Mouse (Mus musculus) G1E (cell line): ENCODE data around the gene Ampd2. TPM values are rescaled to one million over a fixed set of nuclear protein-coding genes. Genes with fewer than 3 reads are reported as not detected.

ENCODE experiments used
- ATAC-seq: 2 replicates; pipeline ENCODE4 v1.8.0; 2016; ENCODE audit warnings: mild to moderate bottlenecking; ENCODE audit not compliant: insufficient number of reproducible peaks, poor library complexity, low FRiP score, severe bottlenecking; ENCODE audit errors: extremely low read depth
- DNase-seq: peaks from one replicate; pipeline ENCODE4 v3.0.0; 2012; ENCODE audit warnings: low spot score
- H3K27me3 ChIP-seq: 2 replicates; pipeline ENCODE4 v1.6.1; 2012; ENCODE audit warnings: mild to moderate bottlenecking, low read length, inconsistent platforms; ENCODE audit not compliant: insufficient read depth
- H3K36me3 ChIP-seq: replicated peaks from 2 replicates; pipeline ENCODE3; 2012; ENCODE audit warnings: mild to moderate bottlenecking, inconsistent platforms
- H3K4me1 ChIP-seq: 2 replicates; pipeline ENCODE4 v1.6.1; 2012; ENCODE audit warnings: low read depth, low read length, inconsistent platforms, mixed read lengths; ENCODE audit not compliant: insufficient read depth
- H3K4me3 ChIP-seq: 2 replicates; pipeline ENCODE4 v1.5.1; 2012; ENCODE audit warnings: low read depth, mild to moderate bottlenecking, inconsistent platforms, low read length, moderate library complexity, mixed read lengths
- H3K9me3 ChIP-seq: replicated peaks from 2 replicates; pipeline ENCODE4 v1.6.1; 2012; ENCODE audit warnings: inconsistent platforms
- CTCF ChIP-seq: IDR thresholded peaks from 2 replicates; pipeline ENCODE4 v1.5.1; 2012; ENCODE audit warnings: low read depth, low read length, inconsistent platforms, mixed read lengths
- GATA1 ChIP-seq: IDR thresholded peaks from 2 replicates; pipeline ENCODE4 v1.6.1; 2012; ENCODE audit warnings: borderline replicate concordance, low read length, inconsistent platforms, mixed read lengths
- GATA2 ChIP-seq: IDR thresholded peaks from 2 replicates; pipeline ENCODE4 v1.6.1; 2012; ENCODE audit warnings: low read depth, low read length, inconsistent platforms, borderline replicate concordance
- POLR2AphosphoS5 ChIP-seq: IDR thresholded peaks from 2 replicates; pipeline ENCODE4 v1.6.1; 2012; ENCODE audit warnings: low read depth, low read length, inconsistent platforms; ENCODE audit not compliant: insufficient replicate concordance
- TAL1 ChIP-seq: conservative IDR thresholded peaks from 2 replicates; pipeline ENCODE4 v1.6.1; 2012; ENCODE audit warnings: low read depth, low read length, inconsistent platforms, mixed read lengths
- polyA plus RNA-seq: library from polyadenylated mRNA; stranded (reverse); fragments of >175 nt; gene quantifications from 2 replicates; pipeline ENCODE4 v1.2.3, GENCODE M21; 2012
- total RNA-seq, 2 experiments: library from RNA; stranded (forward) in 1 of 2; stranded (reverse) in 1 of 2; fragments of 200-1000 nt in 1 of 2; fragments of >200 nt in 1 of 2; fragmentation: Nextera tagmentation in 1 of 2; gene quantifications; 2 replicates each; pipeline ENCODE4 v1.2.3; 2014 to 2017

The Ampd2 gene
- total and polyA plus RNA-seq, 3 experiments, result 81.6 to 380 (median 169) TPM

- DNase-seq (no peak), ATAC-seq (no peak)
- H3K36me3 ChIP-seq, result peaks cover 85% of the 10 kb centered on the region
- no peak for TF ChIP-seq POLR2AphosphoS5
- no peak for TF ChIP-seq GATA2
- no peak for TF ChIP-seq TAL1
- TF ChIP-seq CTCF, result no peak
- TF ChIP-seq GATA1, result no peak
- peaks cover 80% of the 10 kb centered on the region for H3K4me1 ChIP-seq
- H3K9me3 ChIP-seq, result no peaks in the 10 kb centered on the region
- H3K4me3 ChIP-seq, result peak overlapping the region; percentile 95; the same call in 1 of the 2 replicates
- peaks cover 2% of the 10 kb centered on the region; the same call in 1 of the 2 replicates for H3K27me3 ChIP-seq
These were observed 4.8 kb downstream of the Ampd2 start for GRCm38 (mm10) chr3:108081681-108082080.

- DNase-seq (no peak), ATAC-seq (no peak)
- TF ChIP-seq POLR2AphosphoS5, result no peak
- no peak for TF ChIP-seq GATA1
- TF ChIP-seq GATA2, result no peak
- no peak for TF ChIP-seq CTCF
- TF ChIP-seq TAL1, result no peak
- Histone ChIP-seq H3K9me3 (no peaks in the 10 kb centered on the region), H3K27me3 (peaks cover 2% of the 10 kb centered on the region; the same call in 1 of the 2 replicates), H3K4me3 (no peak overlapping the region; the same call in 1 of the 2 replicates), H3K4me1 (peaks cover 87% of the 10 kb centered on the region), H3K36me3 (peaks cover 98% of the 10 kb centered on the region)
These were observed 9.6 kb downstream of the Ampd2 start for GRCm38 (mm10) chr3:108076836-108077235.

GRCm38 (mm10) chr3:108072983-108073569 lies 13.4 kb downstream of the Ampd2 start:
- peaks cover 82% of the 10 kb centered on the region for H3K4me1 ChIP-seq
- DNase-seq, result peak; percentile 16
- H3K9me3 ChIP-seq, result no peaks in the 10 kb centered on the region
- H3K4me3 ChIP-seq, result no peak overlapping the region
- TF ChIP-seq GATA2 (no peak), TAL1 (no peak), CTCF (no peak), GATA1 (no peak), POLR2AphosphoS5 (no peak)
- ATAC-seq, result no peak
- peaks cover 90% of the 10 kb centered on the region for H3K36me3 ChIP-seq
- no peaks in the 10 kb centered on the region for H3K27me3 ChIP-seq

GRCm38 (mm10) chr3:108070295-108071293 lies 15.9 kb downstream of the Ampd2 start:
- H3K36me3 ChIP-seq, result peaks cover 65% of the 10 kb centered on the region
- ATAC-seq (no peak), DNase-seq (peak; percentile 65)
- TF ChIP-seq TAL1 (no peak), CTCF (peak; percentile 96)
- H3K4me3 ChIP-seq, result no peak overlapping the region
- peaks cover 2% of the 10 kb centered on the region; the same call in 1 of the 2 replicates for H3K27me3 ChIP-seq
- H3K4me1 ChIP-seq, result peaks cover 64% of the 10 kb centered on the region
- no peaks in the 10 kb centered on the region for H3K9me3 ChIP-seq

GRCm38 (mm10) chr3:108069231-108069870 lies 17.1 kb downstream of the Ampd2 start:
- H3K9me3 ChIP-seq, result no peaks in the 10 kb centered on the region
- DNase-seq (no peak), ATAC-seq (no peak)
- H3K27me3 ChIP-seq, result peaks cover 9% of the 10 kb centered on the region; the same call in 1 of the 2 replicates
- H3K36me3 ChIP-seq, result peaks cover 53% of the 10 kb centered on the region
- TF ChIP-seq POLR2AphosphoS5 (0 out of 2 replicates have a peak, but pooled peaks have one; percentile 10), GATA1 (no peak)
- no peak overlapping the region; the same call in 1 of the 2 replicates for H3K4me3 ChIP-seq
- H3K4me1 ChIP-seq, result peaks cover 61% of the 10 kb centered on the region

GRCm38 (mm10) chr3:108068826-108069225 lies 17.6 kb downstream of the Ampd2 start:
- Histone ChIP-seq H3K4me1 (peaks cover 57% of the 10 kb centered on the region), H3K36me3 (peaks cover 47% of the 10 kb centered on the region), H3K4me3 (no peak overlapping the region), H3K9me3 (no peaks in the 10 kb centered on the region), H3K27me3 (peaks cover 13% of the 10 kb centered on the region; the same call in 1 of the 2 replicates)
- no peak for TF ChIP-seq CTCF
- TF ChIP-seq POLR2AphosphoS5, result 0 out of 2 replicates have a peak, but pooled peaks have one; percentile 4
- DNase-seq (no peak), ATAC-seq (no peak)
